Mouse (Mus musculus): ENCODE results near the gene Rhov. TPM values are rescaled to one million over a fixed set of nuclear protein-coding genes. Genes with fewer than 3 reads are reported as not detected.

Rhov gene
- 24.6 and 31.9 TPM in 2 replicates for polyA plus RNA-seq (2014; fragmentation: Nextera tagmentation; extraction: Ambion mirVana)

DNA sequence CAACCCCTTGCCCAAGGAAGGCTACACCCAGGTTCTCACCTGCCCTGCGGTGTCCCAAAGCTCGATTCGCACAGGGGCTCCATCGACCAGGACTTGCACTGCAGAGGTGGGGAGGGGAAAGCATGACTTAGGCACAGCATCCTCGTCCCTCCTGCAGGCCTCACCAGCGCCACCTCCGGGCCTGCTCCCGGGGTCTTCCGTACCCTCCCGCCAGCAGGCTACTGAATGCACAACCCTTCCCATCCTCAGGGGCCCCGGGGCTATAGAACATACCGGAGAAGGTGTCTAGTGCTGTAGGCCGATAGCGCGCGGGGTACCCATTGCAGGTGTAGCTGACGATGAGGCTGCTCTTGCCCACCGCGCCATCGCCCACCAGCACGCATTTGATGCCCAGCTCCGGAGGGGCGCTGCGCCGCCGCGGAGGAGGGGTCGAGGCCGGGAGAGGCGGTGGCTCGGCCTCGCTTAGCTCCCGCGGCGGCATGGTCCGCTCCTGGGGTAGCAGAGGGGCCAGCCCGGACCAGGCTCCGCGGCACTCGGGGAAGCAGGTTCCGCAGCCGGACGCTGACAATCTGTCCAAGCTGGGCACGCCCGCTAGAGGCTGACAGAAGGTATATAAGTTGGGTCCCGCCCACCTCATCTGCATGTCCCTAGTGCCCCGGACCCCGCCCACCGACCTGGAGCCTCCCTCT is at the start of gene Rhov:
Gene Rhov, minus strand, starts transcription at position 630 of the 689 bp plus-strand sequence.
- H3K36me3 ChIP-seq (ENCODE audit: control insufficient read depth, insufficient read depth, low read length) = no peaks in the 10 kb centered on the region
- ATAC-seq (ENCODE audit: low read depth) = peak; percentile 90
- under 1% methylated on average over 46 of the region's 49 CpGs for WGBS
- H3K9ac ChIP-seq (replicated peaks; ENCODE audit: low read depth, low read length) = peak within 1 kb of the TSS; percentile 75
- no peaks in the 10 kb centered on the region for H3K9me3 ChIP-seq (ENCODE audit: control insufficient read depth, low read length)
- H3K27me3 ChIP-seq (ENCODE audit: control insufficient read depth, insufficient read depth, low read length) = no peaks in the 10 kb centered on the region
- peak within 1 kb of the TSS; percentile 60 for H3K27ac ChIP-seq (ENCODE audit: low read depth, low read length)
- 0 out of 2 replicates have a peak, but pooled peaks cover 2% of the 10 kb centered on the region for H3K4me1 ChIP-seq (ENCODE audit: control insufficient read depth, insufficient read depth, low read length)
- H3K4me3 ChIP-seq (ENCODE audit: low read depth, low read length) = peak within 1 kb of the TSS; percentile 75
- peak within 1 kb of the TSS; percentile 72 for H3K4me2 ChIP-seq (ENCODE audit: low read depth, low read length)

- Histone ChIP-seq H3K36me3 (ENCODE audit: control insufficient read depth, insufficient read depth, low read length) (no peaks in the 10 kb centered on the region), H3K4me3 (ENCODE audit: low read depth, low read length) (no peak overlapping the region), H3K4me1 (ENCODE audit: control insufficient read depth, insufficient read depth, low read length) (peaks cover 24% of the 10 kb centered on the region), H3K4me2 (ENCODE audit: low read depth, low read length) (no peak overlapping the region), H3K9me3 (ENCODE audit: control insufficient read depth, low read length) (no peaks in the 10 kb centered on the region), H3K27ac (ENCODE audit: low read depth, low read length) (no peak overlapping the region), H3K27me3 (ENCODE audit: control insufficient read depth, insufficient read depth, low read length) (peaks cover 42% of the 10 kb centered on the region), H3K9ac (replicated peaks; ENCODE audit: low read depth, low read length) (no peak overlapping the region)
- no peak for ATAC-seq (ENCODE audit: low read depth)
- WGBS = 63% methylated on average over 8 of the region's 8 CpGs
Observed at GRCm38 (mm10) chr2:119320571-119320970, 49.5 kb upstream of the Rhov start.

GRCm38 (mm10) chr2:119318043-119318710 is 47.1 kb upstream of the Rhov start:
- Histone ChIP-seq H3K9me3 (ENCODE audit: control insufficient read depth, low read length) (no peaks in the 10 kb centered on the region), H3K4me1 (ENCODE audit: control insufficient read depth, insufficient read depth, low read length) (peaks cover 14% of the 10 kb centered on the region), H3K4me3 (ENCODE audit: low read depth, low read length) (no peak overlapping the region), H3K27ac (ENCODE audit: low read depth, low read length) (no peak overlapping the region), H3K27me3 (ENCODE audit: control insufficient read depth, insufficient read depth, low read length) (peaks cover 31% of the 10 kb centered on the region), H3K36me3 (ENCODE audit: control insufficient read depth, insufficient read depth, low read length) (no peaks in the 10 kb centered on the region), H3K4me2 (ENCODE audit: low read depth, low read length) (no peak overlapping the region), H3K9ac (replicated peaks; ENCODE audit: low read depth, low read length) (no peak overlapping the region)
- no peak for ATAC-seq (ENCODE audit: low read depth)
- 74% methylated on average over 3 of the region's 3 CpGs for WGBS

- no peak for ATAC-seq (ENCODE audit: low read depth)
- H3K4me3 ChIP-seq (ENCODE audit: low read depth, low read length) = no peak overlapping the region
- 57% methylated on average over 12 of the region's 12 CpGs for WGBS
- H3K36me3 ChIP-seq (ENCODE audit: control insufficient read depth, insufficient read depth, low read length) = no peaks in the 10 kb centered on the region
- H3K9me3 ChIP-seq (ENCODE audit: control insufficient read depth, low read length) = no peaks in the 10 kb centered on the region
- H3K4me1 ChIP-seq (ENCODE audit: control insufficient read depth, insufficient read depth, low read length) = 0 out of 2 replicates have a peak, but pooled peaks cover 3% of the 10 kb centered on the region
- no peak overlapping the region for H3K9ac ChIP-seq (replicated peaks; ENCODE audit: low read depth, low read length)
- no peak overlapping the region for H3K4me2 ChIP-seq (ENCODE audit: low read depth, low read length)
- H3K27me3 ChIP-seq (ENCODE audit: control insufficient read depth, insufficient read depth, low read length) = peaks cover 9% of the 10 kb centered on the region; the same call in 1 of the 2 replicates
- no peak overlapping the region for H3K27ac ChIP-seq (ENCODE audit: low read depth, low read length)
Observed at GRCm38 (mm10) chr2:119314742-119315310, 43.8 kb upstream of the Rhov start.

DNA sequence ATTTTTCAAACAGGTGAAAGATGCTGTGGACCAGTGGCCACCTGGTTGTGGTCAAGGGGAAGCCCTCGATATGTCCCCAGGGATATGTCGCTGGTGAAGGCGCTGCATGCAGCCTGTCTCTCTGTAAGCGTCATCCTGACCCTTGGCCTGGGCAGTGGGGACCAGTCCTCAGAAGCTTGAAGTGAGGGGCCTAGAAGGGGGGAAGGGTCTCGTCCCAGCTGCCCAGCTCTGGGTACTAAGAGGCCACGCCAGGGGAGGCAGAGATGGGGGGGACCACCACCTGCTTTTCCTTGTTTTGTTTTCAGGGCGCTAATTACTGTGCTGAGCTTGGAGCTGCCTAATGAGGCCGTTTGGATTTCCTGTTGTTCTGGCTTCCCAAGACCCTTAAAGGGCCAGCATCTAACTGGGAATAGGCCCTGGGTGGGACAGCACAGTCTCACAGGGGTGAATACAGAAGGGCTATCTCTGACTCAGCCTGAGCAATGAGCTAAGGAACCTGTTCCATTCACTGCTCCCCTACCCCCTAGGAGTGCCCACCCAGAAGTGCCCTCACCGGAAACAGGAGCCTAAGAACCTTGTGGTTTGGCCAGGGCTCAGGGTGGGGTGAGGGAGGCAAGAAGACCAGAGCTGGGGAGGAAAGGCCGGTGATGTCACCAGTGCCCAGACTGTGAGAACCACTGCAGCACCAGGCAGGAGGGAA is 42.9 kb upstream of the Rhov start:
- H3K4me3 ChIP-seq (ENCODE audit: low read depth, low read length) = no peak overlapping the region
- H3K27ac ChIP-seq (ENCODE audit: low read depth, low read length) = no peak overlapping the region
- H3K4me1 ChIP-seq (ENCODE audit: control insufficient read depth, insufficient read depth, low read length) = 0 out of 2 replicates have a peak, but pooled peaks cover 3% of the 10 kb centered on the region
- peaks cover 6% of the 10 kb centered on the region; the same call in 1 of the 2 replicates for H3K27me3 ChIP-seq (ENCODE audit: control insufficient read depth, insufficient read depth, low read length)
- no peak; the same call in 1 of the 2 replicates for ATAC-seq (ENCODE audit: low read depth)
- no peak overlapping the region for H3K4me2 ChIP-seq (ENCODE audit: low read depth, low read length)
- no peaks in the 10 kb centered on the region for H3K9me3 ChIP-seq (ENCODE audit: control insufficient read depth, low read length)
- H3K9ac ChIP-seq (replicated peaks; ENCODE audit: low read depth, low read length) = no peak overlapping the region
- 20% methylated on average over 10 of the region's 10 CpGs for WGBS
- H3K36me3 ChIP-seq (ENCODE audit: control insufficient read depth, insufficient read depth, low read length) = no peaks in the 10 kb centered on the region

DNA sequence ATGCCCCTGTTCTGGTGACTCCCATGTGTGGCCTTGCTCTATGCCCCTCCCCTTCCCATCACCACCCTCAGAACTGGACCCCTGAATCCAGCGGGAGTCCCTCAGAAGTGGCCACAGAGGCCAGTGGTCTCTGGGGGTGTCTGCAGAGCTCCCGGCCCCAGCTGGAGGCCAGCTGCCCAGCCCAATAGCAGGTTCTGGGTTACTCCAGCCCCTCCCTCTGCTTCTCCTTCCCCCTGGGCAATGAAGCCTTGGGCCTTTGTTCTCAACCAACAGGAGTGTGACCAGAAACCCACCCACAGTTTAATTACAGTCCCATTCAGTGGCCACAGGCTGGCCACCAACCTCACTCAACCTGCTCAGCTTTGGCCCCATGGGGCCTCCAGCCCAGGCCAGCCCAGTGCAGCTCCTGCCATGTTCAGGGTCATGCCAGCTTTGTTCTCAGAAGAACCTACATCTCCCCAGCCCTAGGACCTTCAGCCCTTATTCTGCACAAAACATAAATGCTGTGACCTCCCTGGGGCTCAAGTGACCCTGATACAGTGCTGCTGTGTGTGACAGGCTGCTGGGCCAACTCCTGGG is 41.4 kb upstream of the Rhov start:
- no peak overlapping the region for H3K9ac ChIP-seq (replicated peaks; ENCODE audit: low read depth, low read length)
- no peaks in the 10 kb centered on the region for H3K36me3 ChIP-seq (ENCODE audit: control insufficient read depth, insufficient read depth, low read length)
- 9% methylated on average over 2 of the region's 2 CpGs for WGBS
- 0 out of 2 replicates have a peak, but pooled peaks cover 3% of the 10 kb centered on the region for H3K4me1 ChIP-seq (ENCODE audit: control insufficient read depth, insufficient read depth, low read length)
- peaks cover 3% of the 10 kb centered on the region; the same call in 1 of the 2 replicates for H3K27me3 ChIP-seq (ENCODE audit: control insufficient read depth, insufficient read depth, low read length)
- no peak for ATAC-seq (ENCODE audit: low read depth)
- H3K4me2 ChIP-seq (ENCODE audit: low read depth, low read length) = no peak overlapping the region
- H3K9me3 ChIP-seq (ENCODE audit: control insufficient read depth, low read length) = no peaks in the 10 kb centered on the region
- H3K27ac ChIP-seq (ENCODE audit: low read depth, low read length) = no peak overlapping the region
- no peak overlapping the region for H3K4me3 ChIP-seq (ENCODE audit: low read depth, low read length)

- H3K9me3 ChIP-seq (ENCODE audit: control insufficient read depth, low read length) = no peaks in the 10 kb centered on the region
- 50% methylated on average over 12 of the region's 12 CpGs for WGBS
- no peak overlapping the region for H3K9ac ChIP-seq (replicated peaks; ENCODE audit: low read depth, low read length)
- no peak overlapping the region for H3K4me3 ChIP-seq (ENCODE audit: low read depth, low read length)
- no peaks in the 10 kb centered on the region for H3K36me3 ChIP-seq (ENCODE audit: control insufficient read depth, insufficient read depth, low read length)
- H3K27me3 ChIP-seq (ENCODE audit: control insufficient read depth, insufficient read depth, low read length) = peaks cover 3% of the 10 kb centered on the region; the same call in 1 of the 2 replicates
- no peak overlapping the region for H3K4me2 ChIP-seq (ENCODE audit: low read depth, low read length)
- H3K27ac ChIP-seq (ENCODE audit: low read depth, low read length) = no peak overlapping the region
- H3K4me1 ChIP-seq (ENCODE audit: control insufficient read depth, insufficient read depth, low read length) = 0 out of 2 replicates have a peak, but pooled peaks cover 3% of the 10 kb centered on the region
- no peak for ATAC-seq (ENCODE audit: low read depth)
Observed at GRCm38 (mm10) chr2:119311544-119311943, 40.5 kb upstream of the Rhov start.

- WGBS = 17% methylated on average over 3 of the region's 3 CpGs
- Histone ChIP-seq H3K9ac (replicated peaks; ENCODE audit: low read depth, low read length) (no peak overlapping the region), H3K27me3 (ENCODE audit: control insufficient read depth, insufficient read depth, low read length) (no peaks in the 10 kb centered on the region; the same call in 1 of the 2 replicates), H3K4me2 (ENCODE audit: low read depth, low read length) (no peak overlapping the region), H3K4me3 (ENCODE audit: low read depth, low read length) (no peak overlapping the region), H3K36me3 (ENCODE audit: control insufficient read depth, insufficient read depth, low read length) (0 out of 2 replicates have a peak, but pooled peaks cover under 1% of the 10 kb centered on the region), H3K27ac (ENCODE audit: low read depth, low read length) (no peak overlapping the region), H3K9me3 (ENCODE audit: control insufficient read depth, low read length) (no peaks in the 10 kb centered on the region), H3K4me1 (ENCODE audit: control insufficient read depth, insufficient read depth, low read length) (peaks cover 8% of the 10 kb centered on the region)
- ATAC-seq (ENCODE audit: low read depth) = peak; percentile 57; the same call in 1 of the 2 replicates
Observed at GRCm38 (mm10) chr2:119304798-119305208, 33.7 kb upstream of the Rhov start.

All from neural tube, embryonic 14.5 days (tissue).